Mouse (Mus musculus) cerebellum, adult 9-10 months (tissue): ENCODE measurements around the gene Trim62.

Experiments used
- DNase-seq: peaks from one replicate; pipeline ENCODE4 v3.0.0; 2022

Trim62 gene

DNA sequence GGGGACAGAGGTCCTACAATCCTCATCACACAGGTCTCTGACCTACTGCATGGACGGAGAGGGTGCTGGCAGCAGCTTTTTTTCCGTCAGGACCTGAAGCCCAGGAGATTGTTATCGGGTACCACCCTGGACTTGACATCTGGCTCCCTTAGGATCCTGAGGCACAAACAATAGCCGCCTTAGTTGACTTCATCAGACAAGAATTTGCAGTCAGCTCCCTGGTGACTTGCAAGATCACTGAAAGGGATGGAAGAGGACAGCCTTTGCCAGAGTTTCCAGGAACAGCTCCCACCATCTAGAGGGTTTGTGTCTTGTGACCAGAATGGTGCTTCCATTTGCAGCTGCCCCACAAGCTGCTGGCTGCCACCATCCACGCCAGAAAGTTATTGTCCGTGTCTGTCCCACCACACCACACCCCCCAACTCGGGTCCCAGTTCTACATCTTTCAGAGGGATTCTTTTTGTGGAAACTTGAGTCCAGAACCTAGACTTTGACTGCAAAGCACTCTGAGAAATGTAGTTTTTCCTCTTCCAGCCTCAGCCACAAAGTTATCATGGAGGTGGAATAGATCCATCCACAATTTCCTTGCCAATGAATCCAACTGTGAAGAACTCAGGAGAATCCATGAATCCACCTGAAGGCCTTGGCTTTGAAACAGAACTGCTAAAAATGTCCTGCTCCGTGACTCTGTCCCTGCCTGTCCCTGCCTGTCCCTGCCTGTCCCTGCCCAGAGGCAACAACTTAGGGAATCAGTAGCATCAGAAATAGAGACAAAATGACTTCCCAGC is 27.1 kb downstream of the Trim62 start:
- peak; percentile 60 for DNase-seq

DNA sequence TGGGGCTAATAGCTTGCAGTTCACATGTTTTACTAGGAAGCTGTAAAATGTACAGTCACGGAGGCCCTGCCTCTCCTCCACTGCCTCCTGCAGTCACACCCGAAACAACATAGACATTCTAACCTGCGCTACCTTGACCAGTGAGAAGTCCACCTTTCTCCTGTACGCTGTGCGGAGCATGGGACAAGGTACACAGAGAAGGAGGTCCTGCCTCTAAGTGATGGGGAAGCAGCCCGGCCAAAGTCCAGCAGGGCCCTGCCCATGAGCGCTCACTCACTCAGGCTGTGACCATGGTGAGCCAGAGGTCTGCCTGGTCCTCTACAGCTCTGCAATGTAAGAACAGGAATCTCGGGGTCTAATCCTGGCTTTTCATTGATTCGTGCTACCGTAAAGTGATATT is 28.7 kb downstream of the Trim62 start:
- DNase-seq: no peak

DNA sequence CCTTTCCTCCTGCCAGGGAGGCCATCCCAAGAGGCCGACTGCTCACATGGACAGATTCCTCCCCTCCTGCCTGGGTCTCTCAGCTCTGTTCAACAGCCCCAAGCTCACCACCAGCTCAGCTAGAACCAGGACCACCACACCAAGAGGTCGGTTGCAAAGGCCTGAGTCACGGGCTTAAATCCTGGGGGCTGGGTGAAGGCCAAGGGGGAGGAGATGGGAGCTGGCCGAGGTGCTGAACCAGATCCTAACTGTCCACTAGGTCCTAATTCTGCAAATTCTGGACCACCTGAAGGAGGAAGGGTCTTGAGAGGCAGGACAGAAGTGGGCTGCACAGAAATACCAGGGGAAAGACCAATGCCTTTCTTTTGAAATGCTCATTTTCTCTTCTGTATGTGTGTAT is 30.4 kb downstream of the Trim62 start:
- no peak for DNase-seq

DNA sequence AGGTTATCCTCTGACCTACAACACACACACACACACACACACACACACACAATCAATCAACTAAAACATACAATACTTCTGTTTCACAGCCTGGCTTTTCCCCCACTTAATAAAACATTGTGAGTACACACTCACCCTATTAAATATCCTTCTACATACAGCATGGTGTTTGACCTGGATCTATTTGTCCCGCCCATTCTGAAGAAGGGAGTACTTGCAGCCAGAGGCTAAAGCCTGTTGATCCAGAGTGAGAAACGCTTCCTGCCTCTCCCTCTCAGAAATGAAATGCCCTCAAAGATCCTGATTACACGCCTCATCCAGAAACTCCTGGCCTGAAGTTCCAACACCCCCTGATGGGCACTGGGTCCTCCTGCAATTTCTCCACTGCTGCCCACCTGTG is 33.7 kb downstream of the Trim62 start:
- DNase-seq: no peak

DNA sequence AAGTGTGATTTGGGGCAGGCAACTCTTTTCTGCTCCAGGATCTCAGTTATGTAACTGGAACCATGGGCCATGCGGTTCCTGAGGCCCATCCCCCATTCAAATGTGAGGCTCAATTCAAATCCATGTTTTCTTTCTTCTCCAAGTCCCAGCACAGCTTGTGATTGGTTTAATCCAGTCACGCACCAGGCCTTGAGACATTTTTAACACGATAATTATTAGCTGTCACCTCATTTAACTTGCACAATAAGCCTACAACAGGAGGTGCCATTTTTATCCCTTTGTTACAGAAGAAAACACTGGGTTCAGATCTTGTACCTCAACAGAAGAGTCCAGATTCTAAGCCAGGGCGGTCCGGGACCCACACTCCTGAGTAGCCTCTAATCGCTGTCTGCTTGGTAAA is 34.4 kb downstream of the Trim62 start:
- DNase-seq: no peak

DNA sequence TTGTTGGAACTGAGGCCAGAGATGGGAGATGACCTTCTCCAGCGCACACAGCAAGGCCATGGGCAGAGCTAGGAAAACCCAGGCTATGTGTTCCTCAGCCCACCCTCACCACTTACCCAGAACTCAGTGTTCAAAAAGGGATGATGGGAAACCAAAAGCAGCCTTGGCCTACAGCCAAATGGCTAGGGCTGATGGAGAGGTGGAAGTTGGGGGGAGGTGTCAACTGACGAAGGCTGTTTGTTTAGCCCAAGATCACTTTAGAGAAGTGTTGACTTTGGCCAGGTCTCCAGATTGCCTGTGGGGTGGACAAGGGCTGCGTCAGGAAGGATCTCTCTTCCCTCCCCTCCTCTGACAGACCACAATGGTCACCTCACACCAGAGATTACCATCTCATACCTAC is 34.8 kb downstream of the Trim62 start:
- no peak for DNase-seq

DNA sequence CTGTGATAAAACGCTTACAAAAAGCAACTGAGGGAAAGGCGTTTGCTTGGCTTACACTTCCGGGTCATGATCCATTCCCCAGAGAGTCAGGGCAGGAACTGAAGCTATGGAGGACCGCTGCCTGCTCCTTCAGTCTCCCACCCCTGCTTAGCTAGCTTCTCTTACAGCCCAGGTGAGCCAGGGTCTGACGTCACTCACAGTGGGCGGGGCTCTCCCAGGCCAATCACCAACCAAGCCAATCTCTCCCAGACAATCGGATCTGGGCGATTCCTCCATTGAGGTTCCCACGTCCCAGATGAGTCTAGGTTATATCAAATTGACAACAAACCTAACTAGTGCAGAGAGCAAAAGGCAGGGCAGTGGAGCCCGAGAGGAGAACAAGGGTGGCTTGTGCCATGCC is 35.7 kb downstream of the Trim62 start:
- no peak for DNase-seq

DNA sequence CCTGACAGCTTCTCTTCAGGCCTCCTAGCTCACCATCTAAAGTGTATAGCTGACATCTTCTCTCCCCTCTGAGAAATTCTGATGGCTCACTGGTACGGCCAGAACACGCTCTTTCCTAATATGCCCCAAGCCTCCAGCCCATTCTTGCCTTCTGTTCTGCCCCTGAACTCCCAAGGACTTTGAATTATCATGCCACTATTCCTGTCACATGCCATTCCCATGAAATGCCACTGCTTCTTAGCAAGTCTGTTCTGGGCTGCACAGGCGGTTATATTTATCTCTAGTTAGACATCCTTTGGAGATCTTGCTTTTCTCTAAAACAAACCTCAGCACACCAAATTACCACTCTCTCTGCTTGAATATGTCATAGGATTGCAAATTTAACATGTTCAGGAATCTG is 40.2 kb downstream of the Trim62 start:
- no peak for DNase-seq

DNA sequence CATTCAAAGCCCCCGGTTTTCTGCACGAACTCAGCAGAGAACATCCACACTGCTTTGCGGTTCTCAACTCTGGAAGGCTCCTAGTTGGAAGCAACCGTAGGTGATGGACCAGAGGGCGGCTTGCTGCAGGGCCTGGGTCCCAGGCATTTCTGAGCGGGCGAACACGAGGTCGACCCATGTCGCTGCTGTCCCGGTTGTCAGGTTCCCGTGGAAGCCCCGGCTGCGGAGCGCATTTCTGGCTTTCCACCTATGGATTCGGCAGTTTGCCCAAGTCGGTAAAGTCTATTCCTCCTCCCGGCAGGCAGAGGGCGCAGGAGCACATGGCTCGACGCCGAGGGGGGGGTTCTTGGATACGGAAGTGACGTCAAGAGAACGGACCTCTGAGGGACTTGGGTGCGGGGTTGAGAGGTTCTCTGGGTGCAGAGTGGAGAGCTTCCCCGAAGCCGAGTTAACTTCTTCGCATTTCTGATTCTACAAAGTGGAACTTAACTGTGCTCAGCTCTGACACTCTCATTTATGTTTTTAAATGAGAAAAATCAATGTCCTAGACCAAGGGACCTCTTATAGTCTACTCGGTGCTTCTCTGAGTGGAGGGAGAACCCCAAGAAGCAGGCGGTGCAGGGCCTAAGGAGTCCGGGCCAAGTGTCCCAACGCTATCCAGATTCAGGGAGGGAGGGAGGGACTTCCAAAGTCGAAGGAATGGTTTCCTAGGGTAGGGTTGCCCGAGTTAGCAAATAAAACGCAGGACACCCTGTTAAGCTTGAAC is 41.6 kb downstream of the Trim62 start:
- peak; percentile 93 for DNase-seq

DNA sequence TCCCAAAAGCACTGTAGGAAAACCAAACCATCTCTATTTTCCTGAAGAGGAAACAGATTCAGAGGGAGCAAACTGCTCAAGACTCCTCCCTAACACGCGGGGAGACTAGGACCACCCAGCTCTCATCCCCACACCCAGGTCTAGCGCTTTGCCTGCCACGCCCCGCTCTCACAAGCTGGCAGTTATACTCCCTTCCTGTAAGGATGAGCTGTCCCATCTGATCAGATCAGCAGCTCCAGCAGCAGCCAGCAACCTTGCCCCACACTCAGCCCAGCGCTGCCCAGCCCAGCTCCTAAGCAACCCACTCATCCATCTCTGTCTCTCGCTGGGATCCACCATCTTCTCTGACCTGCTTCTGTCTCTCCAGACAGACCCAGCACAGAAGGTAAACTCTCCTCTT is 49.4 kb downstream of the Trim62 start:
- DNase-seq: no peak

DNA sequence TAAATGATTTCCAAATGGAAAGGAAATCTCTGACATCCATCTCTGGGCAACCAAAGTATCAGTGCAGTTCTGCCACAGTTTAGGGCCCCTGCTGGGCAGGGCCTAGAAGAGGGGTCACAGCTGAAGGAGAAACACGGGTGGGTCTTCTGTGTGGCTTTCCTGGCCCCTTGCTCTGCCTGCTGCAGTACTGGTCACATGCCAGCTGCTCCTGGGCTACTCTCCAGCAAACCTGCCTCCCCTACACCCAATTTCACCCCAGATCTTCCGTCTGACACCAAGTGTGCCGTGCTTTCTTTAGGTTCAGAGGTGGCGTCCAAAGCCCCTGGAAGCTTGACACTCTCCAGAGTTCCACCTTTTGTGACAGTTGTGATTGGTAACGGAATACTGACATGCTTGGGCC is 52.2 kb downstream of the Trim62 start:
- DNase-seq: no peak

DNA sequence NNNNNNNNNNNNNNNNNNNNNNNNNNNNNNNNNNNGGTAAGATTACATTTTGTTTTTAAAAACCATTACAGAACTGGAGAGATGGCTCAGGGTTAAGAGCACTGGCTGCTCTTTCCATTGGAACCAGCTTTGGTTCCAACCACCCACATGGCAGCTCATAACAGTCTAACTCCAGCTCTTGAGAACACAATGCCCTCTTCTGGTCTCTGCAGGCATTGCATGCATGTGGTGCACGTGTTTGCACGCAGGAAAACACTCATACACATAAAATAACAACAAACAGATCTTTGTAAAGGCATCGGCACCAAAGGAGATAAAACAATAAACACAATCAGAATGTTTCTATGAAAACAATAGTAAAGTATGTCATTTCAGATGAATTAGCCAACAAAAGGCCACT is 59.0 kb downstream of the Trim62 start:
- DNase-seq: no peak

DNA sequence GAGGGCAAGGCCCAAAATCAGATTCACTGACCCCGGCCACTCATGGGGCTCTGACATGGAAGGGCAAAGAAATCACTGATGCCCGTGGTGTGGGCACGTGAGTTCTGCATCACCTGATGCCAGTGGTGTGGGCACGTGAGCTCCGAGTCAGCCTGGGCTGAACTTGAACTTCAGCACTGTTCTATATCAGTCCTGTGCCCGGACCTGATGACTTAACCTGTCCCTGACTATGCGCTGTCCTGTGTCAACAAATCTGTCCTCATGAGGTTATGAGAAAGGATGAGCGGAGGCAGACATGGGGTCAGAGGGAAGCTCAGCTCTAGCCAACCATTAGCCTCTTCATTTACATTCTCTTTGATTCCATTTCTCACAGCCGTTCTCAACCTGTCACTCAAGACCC is 63.4 kb downstream of the Trim62 start:
- DNase-seq: no peak

DNA sequence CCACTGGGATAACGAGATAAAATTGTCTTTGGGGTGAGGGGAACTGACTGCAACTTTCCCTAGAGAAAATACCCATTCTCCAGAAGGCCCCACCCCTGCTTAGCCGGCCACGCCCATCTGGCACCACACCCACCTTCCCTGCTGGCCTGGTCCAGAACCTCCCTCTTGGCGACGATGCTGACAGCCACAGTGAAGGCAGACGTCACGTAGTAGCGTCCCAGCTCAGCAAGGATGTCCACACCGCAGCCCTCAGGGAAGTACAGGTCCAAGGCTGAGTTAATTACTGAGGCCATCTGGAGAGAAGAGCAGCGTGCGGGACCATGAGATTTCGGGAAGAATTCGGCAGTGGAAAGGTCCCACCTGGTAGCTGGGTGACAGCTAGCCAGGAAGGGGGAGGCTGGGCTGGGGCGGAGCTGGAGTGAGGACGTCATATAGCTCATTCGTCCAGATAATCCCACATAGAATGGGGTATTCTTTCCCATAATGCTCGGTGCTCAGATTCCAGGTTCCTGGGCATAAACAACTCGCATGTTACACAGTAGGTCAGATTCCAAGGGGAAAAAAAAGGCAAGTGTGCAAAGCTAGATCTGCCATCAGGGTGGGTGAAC is 64.0 kb downstream of the Trim62 start:
- no peak for DNase-seq

DNA sequence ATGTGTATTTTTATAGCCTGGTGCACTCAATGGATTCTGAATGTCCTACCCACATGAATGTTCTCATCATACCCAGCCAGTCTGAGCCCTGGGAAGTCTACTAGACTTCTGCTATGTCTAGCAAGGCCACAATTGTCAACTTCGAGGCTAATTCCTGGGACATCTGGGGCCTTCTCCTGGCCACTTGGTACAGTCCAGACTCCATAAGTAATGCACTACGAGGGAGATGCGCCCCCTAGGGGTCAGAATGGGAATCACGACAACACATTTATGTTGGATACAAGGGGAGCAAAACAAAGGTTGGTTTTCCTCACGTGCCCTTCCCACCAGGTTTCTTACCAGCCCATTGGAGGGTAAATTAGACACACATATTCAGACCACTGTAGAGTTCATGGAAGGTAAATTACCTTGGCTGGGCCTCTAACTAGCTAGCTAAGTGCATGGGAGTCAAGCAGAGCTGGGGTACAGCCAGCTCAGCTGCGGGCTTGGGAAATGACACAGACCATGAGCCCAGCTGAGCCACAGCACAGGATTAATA is 64.8 kb downstream of the Trim62 start:
- peak; percentile 72 for DNase-seq

DNA sequence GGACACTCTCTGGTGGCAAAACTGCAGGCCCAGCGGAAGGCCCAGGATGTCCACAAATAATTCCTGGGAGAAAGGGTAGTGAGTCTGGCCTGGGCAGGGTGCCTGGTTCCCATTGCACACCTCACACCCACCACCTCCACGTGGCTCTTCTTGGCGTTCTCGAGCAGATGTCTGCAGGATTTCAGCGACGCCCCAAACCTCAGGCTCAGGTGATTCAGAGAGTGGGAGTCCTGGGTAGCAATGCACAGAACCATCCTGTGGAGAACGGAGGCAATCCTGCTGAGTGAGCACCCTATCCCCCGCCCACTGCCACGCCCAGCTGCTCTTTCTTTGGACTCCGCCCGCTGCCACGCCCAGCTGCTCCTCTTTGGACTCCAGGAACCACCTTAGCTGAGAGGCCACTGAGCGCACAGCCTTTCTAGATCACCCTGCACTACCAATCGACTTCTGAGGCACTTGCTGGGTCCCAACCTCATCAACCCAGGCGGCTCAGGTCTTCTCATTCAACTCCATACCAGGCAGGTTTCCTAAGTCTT is 66.2 kb downstream of the Trim62 start:
- no peak for DNase-seq

DNA sequence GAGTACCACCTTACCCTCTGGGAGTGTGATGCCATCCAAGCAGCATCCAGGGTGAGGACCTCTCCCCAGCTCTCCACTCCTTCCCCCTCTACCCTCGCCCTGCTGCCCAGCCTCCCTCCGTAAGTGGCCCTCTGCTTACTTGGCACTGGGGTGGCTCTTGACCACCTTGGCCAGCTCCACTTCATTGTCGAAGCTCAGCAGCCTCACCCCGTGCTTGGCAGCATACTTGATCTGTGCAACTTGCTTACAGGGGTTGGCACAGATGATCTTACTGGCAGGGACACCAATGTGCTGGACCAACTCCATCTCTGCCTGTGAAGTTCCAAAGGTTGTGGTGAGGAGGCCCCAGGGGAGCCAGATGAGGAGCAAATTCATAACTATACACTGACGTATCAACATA is 67.1 kb downstream of the Trim62 start:
- peak; percentile 42 for DNase-seq

DNA sequence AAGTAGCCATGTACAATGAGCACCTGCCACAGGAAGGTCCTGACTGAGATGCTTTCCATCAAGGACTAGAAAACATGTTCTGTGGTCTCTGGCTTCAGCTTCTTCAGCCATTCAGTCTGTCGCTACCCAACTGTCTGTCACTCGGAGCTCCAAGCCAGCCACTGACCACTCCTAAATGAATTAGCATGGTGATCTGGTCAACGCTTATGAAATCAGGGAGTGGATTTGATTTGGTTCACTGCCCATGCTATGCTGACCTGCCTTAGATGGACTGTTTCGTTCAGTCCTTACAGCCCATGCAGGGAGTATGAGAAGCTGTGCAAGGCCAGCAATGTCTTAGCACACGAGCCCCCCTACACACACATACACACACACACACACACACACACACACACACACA is 70.5 kb downstream of the Trim62 start:
- DNase-seq: no peak

DNA sequence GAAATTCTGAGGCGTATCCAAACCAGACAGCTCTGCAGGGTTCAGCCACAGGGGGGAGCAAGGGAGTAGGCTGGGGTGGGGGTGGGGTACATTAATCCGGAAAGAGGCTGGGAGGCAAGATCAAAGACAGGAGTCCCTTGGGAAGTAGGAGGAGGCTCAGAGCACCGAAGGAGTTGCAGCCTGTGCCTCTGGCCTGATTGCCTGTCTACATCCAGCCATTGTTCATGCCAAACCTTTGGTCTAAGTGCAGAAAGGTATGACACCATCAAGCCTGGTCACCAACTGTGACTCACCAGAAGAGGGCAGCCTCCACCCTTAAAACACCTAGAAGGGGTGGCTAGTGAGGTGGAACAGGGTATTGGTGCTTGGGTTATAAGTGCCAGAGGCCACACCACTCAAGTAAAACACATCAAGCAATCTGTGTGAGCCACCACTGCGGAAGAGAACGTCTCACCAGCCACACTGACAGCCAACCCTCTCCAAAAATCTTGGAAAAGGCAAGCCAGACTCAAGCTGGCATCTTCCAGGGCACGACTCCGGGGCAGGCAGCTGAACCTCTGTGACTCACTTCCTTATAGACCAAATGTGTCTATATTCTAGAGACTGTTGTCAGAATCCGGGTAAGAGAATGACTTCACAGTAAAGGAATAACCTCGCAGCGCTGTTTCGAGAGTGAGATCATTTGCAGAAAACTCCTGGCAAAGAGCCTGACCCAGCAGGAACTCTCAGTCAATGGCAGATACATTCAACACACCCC is 74.0 kb downstream of the Trim62 start:
- peak; percentile 54 for DNase-seq

DNA sequence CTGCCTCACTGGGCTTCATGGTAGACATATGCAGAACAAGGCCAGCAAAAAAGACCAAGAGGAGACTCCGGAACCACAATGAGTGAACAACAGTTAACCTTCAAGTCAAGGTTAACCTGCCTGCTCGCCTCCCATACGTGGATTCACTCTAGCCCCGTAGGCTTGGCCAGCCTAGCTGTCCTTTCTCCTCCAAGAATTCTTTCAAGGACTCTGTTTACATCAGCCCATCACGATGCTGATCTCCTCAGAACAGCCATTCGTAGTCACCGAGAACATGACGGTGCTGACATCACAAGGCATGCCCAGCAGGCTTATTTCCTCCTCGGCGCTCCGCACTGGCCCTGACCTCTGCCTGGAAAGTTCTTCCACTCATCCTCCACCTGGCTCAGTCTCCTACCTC is 74.8 kb downstream of the Trim62 start:
- DNase-seq: no peak

DNA sequence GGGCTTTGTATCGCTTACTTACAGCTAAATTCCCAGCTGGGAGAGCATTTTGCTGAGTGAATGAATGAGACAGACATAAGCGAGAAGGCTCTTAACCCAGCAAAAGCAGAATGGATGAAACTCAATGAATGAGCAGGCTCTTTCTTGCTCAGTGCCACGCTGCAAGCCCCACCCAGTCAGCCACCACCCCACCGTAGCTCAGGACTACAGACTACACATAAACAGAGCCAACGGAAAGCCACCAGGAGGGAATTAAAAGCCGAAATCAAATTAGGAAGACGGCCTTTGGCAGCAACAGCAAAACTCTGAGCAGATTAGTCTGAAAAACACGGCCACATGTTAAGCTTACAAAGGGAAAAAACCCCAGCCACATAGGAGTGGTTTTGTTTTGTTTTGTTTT is 75.5 kb downstream of the Trim62 start:
- DNase-seq: no peak

DNA sequence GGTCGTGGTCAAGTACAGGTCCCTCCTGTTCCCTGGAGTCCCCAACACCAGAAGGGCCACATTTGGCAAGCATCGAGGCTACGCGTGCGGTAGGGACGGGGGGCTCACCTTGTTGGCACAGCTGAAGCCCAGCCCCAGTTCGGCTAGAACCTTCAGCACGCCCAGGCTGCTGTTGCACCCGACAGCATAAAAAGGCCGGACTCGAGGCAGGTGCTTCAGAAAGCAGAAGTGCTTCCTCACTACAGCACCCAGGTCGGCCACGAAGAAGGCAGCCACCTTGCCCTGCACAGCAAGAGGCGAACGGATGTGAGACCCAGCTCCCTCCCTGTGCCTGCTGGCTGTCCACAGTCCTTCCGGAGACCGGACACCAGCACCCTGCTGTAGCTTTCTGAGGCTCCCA is 76.3 kb downstream of the Trim62 start:
- no peak for DNase-seq
